ENCODE assay signal across 10 mouse cellular contexts in the genomic region with DNA sequence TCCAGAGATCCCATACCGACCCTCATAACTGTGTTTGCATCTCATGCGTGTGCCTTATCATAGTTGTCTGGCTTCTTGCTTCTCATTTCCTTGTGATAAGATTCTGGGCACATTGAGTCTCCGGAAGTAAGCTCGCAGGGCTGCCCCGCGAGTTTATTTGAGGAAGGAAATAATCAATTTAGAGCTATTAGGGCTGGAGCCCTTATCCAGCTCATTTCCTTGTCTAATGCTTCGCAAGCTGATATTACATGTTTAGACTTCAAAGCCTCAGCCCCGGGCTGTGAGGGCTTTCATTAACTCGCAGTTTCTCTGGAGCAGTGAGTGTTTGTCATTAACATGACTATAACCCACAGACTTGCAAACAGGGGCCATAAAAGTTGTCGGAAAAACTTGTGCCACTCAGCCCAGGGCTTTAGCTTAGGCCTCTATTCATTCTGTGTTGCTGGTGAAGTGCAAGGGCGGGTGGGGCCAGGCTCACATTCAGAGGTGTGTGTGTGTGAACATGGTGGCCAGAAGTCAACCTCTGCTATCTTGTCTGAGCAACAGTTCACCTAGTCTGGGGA.
DNase-seq lines count a peak whose midpoint lies in the region; ATAC-seq and TF ChIP-seq lines count a peak whose summit lies in the region.
"Had no signal": no experiment of that assay in that cellular context is flagged by ENCODE, and none has a peak within 500 bp of the region (broad histone marks: within the 10 kb centered on the region; RNA-seq: fewer than 3 reads in every experiment).

No protein-coding gene starts in this region.

- no peak overlapping the region for H3K9ac ChIP-seq in forebrain, embryonic 11.5 days (ENCODE audit: low read length)
- H3K9ac ChIP-seq in kidney, embryonic 16.5 days (replicated peaks; ENCODE audit: low read length), result no peak overlapping the region
- H3K9ac ChIP-seq: heart, embryonic 13.5 days had no signal

- no peak overlapping the region for H3K4me2 ChIP-seq in forebrain, embryonic 11.5 days (ENCODE audit: low read depth, low read length, severe bottlenecking)
- H3K4me2 ChIP-seq in kidney, embryonic 16.5 days (replicated peaks; ENCODE audit: low read depth, low read length), result no peak overlapping the region
- H3K4me2 ChIP-seq: heart, embryonic 13.5 days had no signal

- no peaks in the 10 kb centered on the region for H3K9me3 ChIP-seq in forebrain, embryonic 11.5 days (ENCODE audit: control insufficient read depth, low read length)
- no peaks in the 10 kb centered on the region for H3K9me3 ChIP-seq in forebrain, embryonic 10.5 days
- no peaks in the 10 kb centered on the region for H3K9me3 ChIP-seq in kidney, embryonic 16.5 days (ENCODE audit: low read length)
- H3K9me3 ChIP-seq: heart, embryonic 13.5 days had no signal

- TF ChIP-seq CTCF in thymus, adult 2 months (IDR thresholded peaks at IDR 0.05; ENCODE audit: borderline replicate concordance, control insufficient read depth, extremely low read depth, insufficient read depth, low read length, poor library complexity), result no peak

- H3K4me3 ChIP-seq in forebrain, embryonic 11.5 days (ENCODE audit: low read depth, low read length), result no peak overlapping the region
- H3K4me3 ChIP-seq in forebrain, embryonic 10.5 days, result no peak overlapping the region
- no peak overlapping the region for H3K4me3 ChIP-seq in kidney, embryonic 16.5 days (ENCODE audit: low read length)
- H3K4me3 ChIP-seq in thymus, adult 2 months (ENCODE audit: control insufficient read depth, insufficient read depth, low read length), result no peak overlapping the region
- H3K4me3 ChIP-seq: heart, embryonic 13.5 days; myocyte had no signal

- 0 out of 2 replicates have a peak, but pooled peaks have one; percentile 30 for ATAC-seq in forebrain, embryonic 11.5 days (replicated peaks; ENCODE audit: low FRiP score)
- peak; percentile 71 for ATAC-seq in kidney, embryonic 16.5 days (ENCODE audit: low FRiP score, low TSS enrichment)

- H3K36me3 ChIP-seq in forebrain, embryonic 11.5 days (ENCODE audit: control insufficient read depth, insufficient read depth, low read length), result no peaks in the 10 kb centered on the region
- H3K36me3 ChIP-seq in forebrain, embryonic 10.5 days (replicated peaks), result no peaks in the 10 kb centered on the region
- no peaks in the 10 kb centered on the region for H3K36me3 ChIP-seq in kidney, embryonic 16.5 days (ENCODE audit: insufficient read depth, low read length)
- H3K36me3 ChIP-seq in thymus, adult 2 months (ENCODE audit: control insufficient read depth, insufficient read depth, low read length), result no peaks in the 10 kb centered on the region
- H3K36me3 ChIP-seq: heart, embryonic 13.5 days had no signal

- H3K27me3 ChIP-seq in forebrain, embryonic 11.5 days (ENCODE audit: control insufficient read depth, insufficient read depth, low read length), result no peaks in the 10 kb centered on the region
- peaks cover 15% of the 10 kb centered on the region; the same call in 1 of the 2 replicates for H3K27me3 ChIP-seq in forebrain, embryonic 10.5 days (ENCODE audit: poor library complexity, severe bottlenecking)
- H3K27me3 ChIP-seq in kidney, embryonic 16.5 days (ENCODE audit: insufficient read depth, low read length), result no peaks in the 10 kb centered on the region
- no peaks in the 10 kb centered on the region for H3K27me3 ChIP-seq in thymus, adult 2 months (ENCODE audit: control insufficient read depth, insufficient read depth, low read length)

- H3K4me1 ChIP-seq in forebrain, embryonic 11.5 days (replicated peaks; ENCODE audit: control insufficient read depth, insufficient read depth, low read length), result peaks cover 7% of the 10 kb centered on the region; the same call in 1 of the 2 replicates
- peaks cover 34% of the 10 kb centered on the region for H3K4me1 ChIP-seq in forebrain, embryonic 10.5 days
- H3K4me1 ChIP-seq in kidney, embryonic 16.5 days (ENCODE audit: insufficient read depth, low read length), result peaks cover 28% of the 10 kb centered on the region
- peaks cover 5% of the 10 kb centered on the region for H3K4me1 ChIP-seq in thymus, adult 2 months (replicated peaks; ENCODE audit: control insufficient read depth, insufficient read depth, low read length)

- no peak for DNase-seq in forebrain, embryonic 11.5 days (ENCODE audit: low spot score)
- no peak for DNase-seq in forebrain, embryonic 10.5 days (ENCODE audit: extremely low spot score, low spot score)
- peak; percentile 43 for DNase-seq in WW6 (ENCODE audit: low read depth, low spot score)
- DNase-seq in lung, postnatal 14 days, result peak; percentile 37
- DNase-seq in thymus, adult 2 months, result no peak
- no peak for DNase-seq in cerebellum, adult 11 months
- no peak for DNase-seq in right cerebral cortex, postnatal 14 days

- TF ChIP-seq POLR2A in thymus, adult 2 months (IDR thresholded peaks at IDR 0.05; ENCODE audit: control insufficient read depth, extremely low read depth, insufficient read depth, low read length, poor library complexity), result no peak

- 42% methylated on average over 11 of the region's 11 CpGs for whole genome bisulfite sequencing in forebrain, embryonic 11.5 days
- 54% methylated on average over 11 of the region's 11 CpGs for WGBS in forebrain, embryonic 10.5 days
- 28% methylated on average over 11 of the region's 11 CpGs for WGBS in kidney, embryonic 16.5 days
- 30% methylated on average over 11 of the region's 11 CpGs for WGBS in thymus, adult 2 months

- no peak overlapping the region for H3K27ac ChIP-seq in forebrain, embryonic 11.5 days (ENCODE audit: low read depth, low read length)
- H3K27ac ChIP-seq in forebrain, embryonic 10.5 days, result no peak overlapping the region
- peak overlapping the region; percentile 60 for H3K27ac ChIP-seq in kidney, embryonic 16.5 days (ENCODE audit: low read length)
- no peak overlapping the region for H3K27ac ChIP-seq in thymus, adult 2 months (ENCODE audit: control insufficient read depth, insufficient read depth, low read length)
- H3K27ac ChIP-seq: heart, embryonic 13.5 days had no signal

Comparison
In these comparisons a context has a peak if more than half of its experiments do, and no peak if none do; other contexts are left out.
1. DNase-seq: peak in WW6 (single experiment) and lung, postnatal 14 days (single experiment); none in forebrain, embryonic 11.5 days (single experiment), forebrain, embryonic 10.5 days (single experiment), thymus, adult 2 months (single experiment), cerebellum, adult 11 months (single experiment) and right cerebral cortex, postnatal 14 days (single experiment).